Mouse (Mus musculus) MEL (cell line): ENCODE data around the gene Olfr288.

Experiments
- CTCF ChIP-seq, 3 experiments: IDR thresholded peaks in 2 of 3; conservative IDR thresholded peaks in 1 of 3; 2 replicates each; pipeline ENCODE4 v1.5.1; 2011 to 2012; ENCODE audit warnings: low read length in 3 of 3, low read depth in 2 of 3, mild to moderate bottlenecking in 2 of 3, improper control_type of control experiment in 1 of 3, inconsistent platforms in 1 of 3, mixed read lengths in 1 of 3, moderate library complexity in 1 of 3; ENCODE audit not compliant: control insufficient read depth in 1 of 3, insufficient read depth in 1 of 3, poor library complexity in 1 of 3, severe bottlenecking in 1 of 3
- EP300 ChIP-seq, 2 experiments: IDR thresholded peaks; 2 replicates each; pipeline ENCODE4 v1.6.1; 2011; ENCODE audit warnings: improper control_type of control experiment in 2 of 2, low read length in 2 of 2, low read depth in 1 of 2, mild to moderate bottlenecking in 1 of 2
- POLR2A ChIP-seq, 2 experiments: IDR thresholded peaks; 2 replicates each; pipeline ENCODE4 v1.6.1; 2011 to 2012; ENCODE audit warnings: low read length in 2 of 2, mild to moderate bottlenecking in 2 of 2, control low read depth in 1 of 2, improper control_type of control experiment in 1 of 2, low read depth in 1 of 2, moderate library complexity in 1 of 2; ENCODE audit not compliant: control insufficient read depth in 1 of 2, insufficient read depth in 1 of 2, poor library complexity in 1 of 2

DNA sequence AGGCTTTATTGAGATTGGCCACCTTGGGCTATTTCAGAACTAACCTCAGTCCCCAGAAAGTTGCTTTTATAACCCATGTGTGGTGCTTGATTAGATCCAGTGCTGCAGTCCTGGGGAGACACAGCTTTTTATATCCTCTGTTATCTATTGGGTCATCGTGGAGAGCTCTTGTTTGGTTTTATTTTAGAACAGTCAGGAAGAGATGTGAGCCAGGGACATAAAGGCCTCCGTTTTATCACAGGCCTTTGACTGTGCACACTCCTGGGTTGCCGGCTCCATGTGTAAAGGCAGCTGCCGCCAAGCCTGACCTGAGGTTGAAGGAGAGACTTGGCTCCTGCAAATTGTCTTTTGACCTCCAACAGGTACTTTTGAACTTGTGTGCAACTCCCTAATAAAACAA lies 32.8 kb downstream of the Olfr288 start:
- TF ChIP-seq CTCF (IDR thresholded peaks at IDR 0.05 in 2 of 3, conservative IDR thresholded peaks at IDR 0.05 in 1 of 3; ENCODE audit: control insufficient read depth in 1 of 3, insufficient read depth in 1 of 3, low read depth in 2 of 3, low read length in 3 of 3, poor library complexity in 1 of 3, severe bottlenecking in 1 of 3) = no peak
- TF ChIP-seq POLR2A (IDR thresholded peaks at IDR 0.05; ENCODE audit: control insufficient read depth in 1 of 2, insufficient read depth in 1 of 2, low read depth in 1 of 2, low read length in 2 of 2, poor library complexity in 1 of 2) = no peak
- TF ChIP-seq EP300 (IDR thresholded peaks at IDR 0.05; ENCODE audit: low read depth in 1 of 2, low read length in 2 of 2) = no peak
